Mouse (Mus musculus) lung, embryonic 16.5 days (tissue): Measurements from ENCODE around the gene Sbf2. TPM values are rescaled to one million over a fixed set of nuclear protein-coding genes. Genes with fewer than 3 reads are reported as not detected.

Experiments
- ATAC-seq: fragments of 200-750 bp; cut with Nextera tagmentation; 2 replicates; pipeline ENCODE4 v1.8.0; 2017; ENCODE audit warnings: low read depth, mild to moderate bottlenecking, moderate library complexity
- H3K27ac ChIP-seq: fragments of 300-500 bp; sonication (generic); 2 replicates; pipeline ENCODE4 v1.5.1; 2014; ENCODE audit warnings: mild to moderate bottlenecking, control low read depth, low read length
- H3K27me3 ChIP-seq: fragments of 300-500 bp; sonication (generic); 2 replicates; pipeline ENCODE4 v1.6.1; 2014; ENCODE audit warnings: low read depth, low read length, mixed read lengths; ENCODE audit not compliant: control insufficient read depth, insufficient read depth
- H3K36me3 ChIP-seq: fragments of 300-500 bp; sonication (generic); 2 replicates; pipeline ENCODE4 v1.6.1; 2014; ENCODE audit warnings: low read length; ENCODE audit not compliant: control insufficient read depth, insufficient read depth
- H3K4me1 ChIP-seq: fragments of 300-500 bp; sonication (generic); replicated peaks from 2 replicates; pipeline ENCODE4 v1.6.1; 2014; ENCODE audit warnings: low read length, mixed read lengths; ENCODE audit not compliant: control insufficient read depth, insufficient read depth
- H3K4me2 ChIP-seq: fragments of 300-500 bp; sonication (generic); 2 replicates; pipeline ENCODE4 v1.6.1; 2014; ENCODE audit warnings: low read depth, low read length, control low read depth
- H3K4me3 ChIP-seq: fragments of 300-500 bp; sonication (generic); 2 replicates; pipeline ENCODE4 v1.5.1; 2014; ENCODE audit warnings: mild to moderate bottlenecking, low read length, control low read depth
- H3K9ac ChIP-seq: fragments of 300-500 bp; sonication (generic); 2 replicates; pipeline ENCODE4 v1.6.1; 2014; ENCODE audit warnings: low read length, control low read depth
- H3K9me3 ChIP-seq: fragments of 300-500 bp; sonication (generic); 2 replicates; pipeline ENCODE4 v1.6.1; 2016; ENCODE audit warnings: low read length; ENCODE audit not compliant: control insufficient read depth
- WGBS: fragments of 180-500 bp; shearing (Covaris S2); extraction: QIAGEN DNeasy Blood & Tissue Kit; methylation state at CpG from one replicate; pipeline ENCODE4 v1.1.7; 2014; 5-methylcytosine and 5-hydroxymethylcytosine counted together
- polyA plus RNA-seq: library from polyadenylated mRNA; unstranded; fragments of >200 nt; fragmentation: Nextera tagmentation; extraction: Ambion mirVana; gene quantifications from 2 replicates; pipeline ENCODE4 v1.2.1, GENCODE M21; 2015

Sbf2 gene
- polyA plus RNA-seq, 1 experiment from 2014 or later = 37.9 TPM

DNA sequence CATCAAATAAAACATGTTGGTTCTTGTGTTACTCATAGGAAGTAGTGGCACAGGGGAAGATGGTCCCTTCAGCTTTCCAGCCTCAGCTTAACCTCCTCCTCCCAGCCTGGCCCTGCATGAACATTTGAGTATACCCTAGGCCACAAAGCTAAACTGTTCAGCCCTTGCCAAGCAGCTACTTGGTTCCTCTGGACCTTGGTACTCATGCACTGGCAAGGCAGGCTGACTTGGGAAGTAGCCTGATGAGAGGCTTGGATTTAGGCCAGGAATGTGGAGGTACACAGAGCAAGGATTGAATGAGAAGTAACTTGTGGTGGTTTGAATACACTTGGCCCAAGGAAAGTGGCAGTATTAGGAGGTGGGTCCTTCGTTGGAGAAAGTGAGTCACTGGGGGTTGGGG, 299.4 kb downstream of the Sbf2 start:
- Histone ChIP-seq H3K36me3 (peaks cover 39% of the 10 kb centered on the region), H3K4me2 (no peak overlapping the region), H3K4me1 (no peaks in the 10 kb centered on the region), H3K9me3 (no peaks in the 10 kb centered on the region; the same call in 1 of the 2 replicates), H3K9ac (no peak overlapping the region), H3K4me3 (no peak overlapping the region), H3K27me3 (no peaks in the 10 kb centered on the region), H3K27ac (no peak overlapping the region)
- 71% methylated on average over 1 of the region's 1 CpGs for WGBS
- no peak for ATAC-seq

DNA sequence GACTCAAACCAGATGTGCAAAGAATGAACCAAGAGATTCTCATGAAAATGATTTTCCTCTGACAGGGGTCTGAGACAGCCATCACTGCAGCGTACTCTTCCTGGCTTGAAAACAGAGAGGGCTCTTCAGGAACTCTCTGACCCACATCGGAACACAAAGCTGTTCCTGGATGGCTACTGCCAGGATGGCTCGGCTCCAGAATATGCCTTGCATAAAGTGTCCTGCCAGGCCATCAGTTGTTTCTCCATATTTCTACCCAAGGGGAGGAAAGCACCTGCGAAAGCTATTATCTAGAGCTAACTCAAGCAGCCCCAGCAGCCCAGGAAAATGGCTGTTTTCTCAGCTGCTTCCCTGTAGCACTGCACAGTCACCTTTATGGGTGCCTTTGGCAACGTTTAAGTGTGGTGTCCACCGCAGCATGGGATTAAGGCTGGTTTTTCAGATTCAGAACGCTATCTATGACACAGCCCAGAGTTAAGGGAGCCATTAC, 300.3 kb downstream of the Sbf2 start:
- no peak for ATAC-seq
- Histone ChIP-seq H3K36me3 (peaks cover 36% of the 10 kb centered on the region), H3K27me3 (no peaks in the 10 kb centered on the region), H3K4me3 (no peak overlapping the region), H3K9ac (no peak overlapping the region), H3K9me3 (no peaks in the 10 kb centered on the region; the same call in 1 of the 2 replicates), H3K4me1 (no peaks in the 10 kb centered on the region), H3K4me2 (no peak overlapping the region), H3K27ac (no peak overlapping the region)
- 90% methylated on average over 7 of the region's 7 CpGs for WGBS

DNA sequence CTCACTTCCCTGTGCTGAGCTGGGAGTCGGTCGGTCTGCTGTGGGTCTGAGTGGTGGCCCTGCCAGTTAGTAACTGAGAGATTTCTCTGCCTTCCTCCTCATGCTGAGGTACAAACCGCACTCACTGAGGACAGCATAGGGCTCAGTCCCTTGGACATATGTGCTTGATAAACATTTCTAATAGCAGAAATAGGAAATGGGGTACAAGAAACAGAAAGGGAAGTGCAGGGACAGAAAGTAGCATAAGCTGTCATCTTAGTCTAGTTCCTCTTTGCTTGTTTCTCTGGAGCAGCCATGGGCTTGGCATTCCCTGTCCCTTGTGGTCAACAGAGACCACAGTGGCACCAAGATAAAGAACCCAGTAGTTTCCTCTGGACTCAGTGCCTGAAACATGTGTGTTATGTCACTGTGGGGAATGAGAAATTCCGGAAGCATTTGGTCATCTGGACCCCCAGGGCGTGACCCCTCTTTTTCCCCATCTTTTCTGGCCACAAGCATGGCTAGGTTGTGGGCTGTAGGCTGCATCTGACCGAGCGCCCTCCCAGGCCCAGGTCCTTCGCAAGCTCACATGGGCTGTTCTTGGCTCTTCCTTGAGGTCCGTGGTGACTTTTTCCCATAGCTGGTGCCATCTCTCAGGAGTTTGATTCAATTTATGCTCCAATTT, 301.2 kb downstream of the Sbf2 start:
- ATAC-seq = no peak
- Histone ChIP-seq H3K36me3 (peaks cover 31% of the 10 kb centered on the region), H3K9ac (no peak overlapping the region), H3K4me3 (no peak overlapping the region), H3K9me3 (no peaks in the 10 kb centered on the region; the same call in 1 of the 2 replicates), H3K27me3 (no peaks in the 10 kb centered on the region), H3K4me1 (no peaks in the 10 kb centered on the region), H3K4me2 (no peak overlapping the region), H3K27ac (no peak overlapping the region)
- 86% methylated on average over 9 of the region's 9 CpGs for WGBS

DNA sequence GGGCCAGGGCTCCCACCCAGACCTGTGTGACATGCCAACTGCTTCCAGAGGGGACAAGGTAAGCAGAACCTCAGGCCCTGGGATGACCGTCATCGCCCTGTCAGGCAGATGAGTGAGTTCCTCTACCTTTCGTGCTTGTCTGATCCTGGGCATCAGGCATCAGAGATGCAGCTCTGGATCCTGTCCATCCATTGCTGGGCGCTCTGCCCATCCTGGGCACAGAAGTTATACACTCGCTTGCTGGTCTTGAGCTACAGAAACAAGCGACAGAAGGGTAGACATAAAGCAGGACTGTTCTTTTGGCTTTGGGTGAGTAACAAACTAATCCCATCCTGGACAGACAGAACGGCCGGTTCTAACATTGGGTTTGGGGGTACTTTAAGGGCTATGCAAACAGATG, 305.5 kb downstream of the Sbf2 start:
- WGBS = 91% methylated on average over 8 of the region's 8 CpGs
- Histone ChIP-seq H3K9ac (no peak overlapping the region), H3K4me3 (no peak overlapping the region), H3K4me1 (no peaks in the 10 kb centered on the region), H3K36me3 (peaks cover 18% of the 10 kb centered on the region), H3K4me2 (no peak overlapping the region), H3K27ac (no peak overlapping the region), H3K9me3 (no peaks in the 10 kb centered on the region), H3K27me3 (no peaks in the 10 kb centered on the region)
- ATAC-seq = no peak

DNA sequence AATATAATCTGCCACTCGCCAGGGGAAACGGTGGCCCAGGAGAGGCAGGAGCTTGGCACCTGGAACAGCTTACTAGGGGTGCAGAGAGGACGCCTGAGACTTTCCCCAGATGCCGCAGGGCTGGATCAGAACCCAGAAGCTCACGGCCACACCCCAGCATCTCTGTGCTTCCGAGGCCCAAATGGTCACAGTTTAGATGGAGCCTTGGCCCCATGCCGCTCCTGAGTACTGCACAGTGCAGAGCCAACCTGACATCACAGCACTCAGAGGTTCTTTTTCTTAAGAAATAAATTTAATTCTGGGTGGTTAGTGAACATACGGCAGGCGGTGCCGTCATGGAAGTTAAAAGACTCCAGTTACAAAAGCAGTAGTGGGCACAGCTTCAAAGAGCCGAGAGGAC, 307.0 kb downstream of the Sbf2 start:
- no peaks in the 10 kb centered on the region for H3K27me3 ChIP-seq
- H3K9me3 ChIP-seq = no peaks in the 10 kb centered on the region
- H3K36me3 ChIP-seq = peaks cover 15% of the 10 kb centered on the region
- H3K4me2 ChIP-seq = no peak overlapping the region
- H3K4me3 ChIP-seq = no peak overlapping the region
- ATAC-seq = no peak
- no peaks in the 10 kb centered on the region for H3K4me1 ChIP-seq
- H3K27ac ChIP-seq = no peak overlapping the region
- WGBS = 85% methylated on average over 11 of the region's 11 CpGs
- H3K9ac ChIP-seq = no peak overlapping the region

DNA sequence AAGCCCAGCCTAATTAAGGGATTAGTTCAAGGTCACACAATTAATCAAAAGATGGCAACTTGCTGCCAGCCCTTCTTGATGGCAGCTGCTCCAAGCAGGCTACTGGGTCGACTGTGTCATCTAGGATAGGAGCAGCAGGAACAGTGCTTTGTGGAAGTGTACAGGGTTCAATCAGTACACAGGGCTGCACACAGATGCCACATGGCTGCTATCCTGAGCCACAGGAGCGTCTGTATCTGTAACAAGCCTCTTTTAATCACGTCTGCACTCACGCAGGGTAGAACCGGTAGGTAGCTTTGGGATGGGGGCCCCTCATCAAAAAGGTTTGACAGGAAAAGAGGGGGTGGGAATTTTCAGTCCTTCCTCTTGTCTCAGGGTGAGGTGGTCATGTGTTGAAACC, 308.4 kb downstream of the Sbf2 start:
- H3K4me3 ChIP-seq = no peak overlapping the region
- no peak overlapping the region for H3K4me2 ChIP-seq
- H3K9ac ChIP-seq = no peak overlapping the region
- no peak overlapping the region for H3K27ac ChIP-seq
- peaks cover 2% of the 10 kb centered on the region for H3K36me3 ChIP-seq
- WGBS = 66% methylated on average over 5 of the region's 5 CpGs
- no peaks in the 10 kb centered on the region for H3K9me3 ChIP-seq
- no peak for ATAC-seq
- H3K4me1 ChIP-seq = no peaks in the 10 kb centered on the region
- H3K27me3 ChIP-seq = no peaks in the 10 kb centered on the region

DNA sequence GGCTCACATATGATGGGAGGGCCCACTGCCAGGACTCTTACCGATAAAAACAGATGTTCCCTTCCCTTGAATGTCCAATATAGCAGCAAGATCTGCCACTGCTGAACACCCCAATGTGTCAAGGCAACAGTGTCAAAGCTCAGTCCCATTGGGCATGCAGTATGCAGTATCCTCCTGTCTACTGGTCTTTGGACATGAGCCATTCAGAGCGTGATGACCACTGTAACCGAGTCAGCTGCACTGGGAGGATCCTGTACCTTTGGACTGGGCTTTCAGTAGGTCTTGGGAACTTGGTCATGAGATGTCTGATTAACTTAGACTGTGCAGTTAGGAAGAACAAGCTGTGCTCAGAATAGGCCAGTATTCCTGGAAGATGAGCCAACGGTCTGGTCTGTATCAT, 309.2 kb downstream of the Sbf2 start:
- H3K4me2 ChIP-seq = no peak overlapping the region
- no peaks in the 10 kb centered on the region for H3K27me3 ChIP-seq
- 84% methylated on average over 4 of the region's 4 CpGs for WGBS
- H3K27ac ChIP-seq = no peak overlapping the region
- H3K4me1 ChIP-seq = no peaks in the 10 kb centered on the region
- no peak overlapping the region for H3K4me3 ChIP-seq
- no peaks in the 10 kb centered on the region for H3K36me3 ChIP-seq
- H3K9ac ChIP-seq = no peak overlapping the region
- no peak for ATAC-seq
- H3K9me3 ChIP-seq = no peaks in the 10 kb centered on the region

DNA sequence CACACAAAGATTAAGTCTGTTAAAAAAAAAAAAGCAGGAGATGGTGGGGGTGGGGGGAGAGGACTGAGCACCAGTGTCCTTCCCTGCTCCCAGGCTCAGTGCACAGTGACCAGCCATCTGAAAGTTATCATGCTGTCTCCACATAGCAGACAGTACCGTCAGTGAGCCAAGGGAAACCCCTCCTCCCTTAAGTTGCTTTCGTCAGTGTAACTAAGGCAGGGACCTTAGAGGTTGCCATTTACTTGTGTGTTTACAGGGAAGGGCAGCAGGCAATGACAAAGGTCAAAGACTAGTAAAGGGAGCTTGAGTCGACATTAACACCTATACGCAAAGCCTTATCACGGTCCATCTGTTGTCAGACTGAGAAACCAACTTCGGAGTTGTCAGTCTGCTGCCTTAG, 311.8 kb downstream of the Sbf2 start:
- Histone ChIP-seq H3K36me3 (no peaks in the 10 kb centered on the region), H3K4me1 (peaks cover 2% of the 10 kb centered on the region; the same call in 1 of the 2 replicates), H3K9me3 (no peaks in the 10 kb centered on the region), H3K27me3 (no peaks in the 10 kb centered on the region), H3K4me2 (no peak overlapping the region), H3K4me3 (no peak overlapping the region), H3K27ac (no peak overlapping the region), H3K9ac (no peak overlapping the region)
- ATAC-seq = no peak
- 62% methylated on average over 6 of the region's 6 CpGs for WGBS

DNA sequence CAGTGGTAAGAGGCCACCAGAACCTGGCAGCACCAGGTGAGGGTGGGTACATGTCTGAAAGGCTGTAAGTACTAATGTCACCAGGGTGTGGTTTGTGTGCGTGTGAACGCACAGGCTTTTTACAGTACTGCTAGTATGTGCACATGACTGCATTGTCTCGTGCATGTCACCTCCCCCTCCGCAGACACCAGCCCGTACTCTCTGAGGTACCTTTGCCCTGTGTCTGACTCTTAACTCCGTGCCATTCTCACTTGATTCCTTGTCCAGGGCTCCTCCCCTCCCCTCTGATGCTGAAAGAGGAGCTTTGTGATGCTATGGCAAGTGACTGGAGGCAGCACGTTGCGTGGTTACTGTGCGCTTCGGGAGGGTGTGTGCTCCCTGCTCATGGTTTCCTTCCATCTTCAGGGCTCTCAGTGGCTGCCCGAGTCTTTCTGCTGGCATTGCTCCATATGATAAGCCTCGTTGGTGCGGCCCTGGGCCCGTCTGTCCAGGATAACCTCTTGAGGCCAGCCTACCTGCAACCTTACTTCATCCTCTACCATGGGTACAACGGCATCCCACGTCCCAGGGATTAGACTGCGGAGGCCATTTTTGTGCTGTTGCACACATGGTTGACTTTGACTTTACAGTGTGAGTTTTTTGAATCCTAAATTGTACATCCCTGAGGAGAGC, 315.8 kb downstream of the Sbf2 start:
- WGBS = 79% methylated on average over 17 of the region's 17 CpGs
- Histone ChIP-seq H3K36me3 (no peaks in the 10 kb centered on the region), H3K9ac (no peak overlapping the region), H3K27me3 (no peaks in the 10 kb centered on the region), H3K4me2 (no peak overlapping the region), H3K4me1 (peaks cover 14% of the 10 kb centered on the region), H3K27ac (no peak overlapping the region), H3K4me3 (no peak overlapping the region), H3K9me3 (no peaks in the 10 kb centered on the region)
- ATAC-seq = no peak
